Mouse (Mus musculus) liver, embryonic 13.5 days (tissue): ENCODE data around the gene Trim2. TPM values are rescaled to one million over a fixed set of nuclear protein-coding genes. Genes with fewer than 3 reads are reported as not detected.
A peak's percentile ranks its signal among the peaks of the same experiment; 100 is the strongest.

Experiments used
- ATAC-seq: fragments of 200-750 bp; cut with Nextera tagmentation; 2 replicates; pipeline ENCODE4 v1.8.0; 2017; ENCODE audit warnings: low read depth, mild to moderate bottlenecking, moderate number of reproducible peaks, moderate library complexity
- DNase-seq: peaks from one replicate; pipeline ENCODE4 v3.0.0; 2022
- H3K27ac ChIP-seq: fragments of 300-500 bp; sonication (generic); 2 replicates; pipeline ENCODE4 v1.5.1; 2015; ENCODE audit warnings: moderate library complexity, mild to moderate bottlenecking, inconsistent platforms
- H3K27me3 ChIP-seq: fragments of 300-500 bp; sonication (generic); 2 replicates; pipeline ENCODE4 v1.6.1; 2015; ENCODE audit warnings: mild to moderate bottlenecking, inconsistent platforms
- H3K36me3 ChIP-seq: fragments of 300-500 bp; sonication (generic); 2 replicates; pipeline ENCODE4 v1.6.1; 2015; ENCODE audit warnings: mild to moderate bottlenecking, inconsistent platforms
- H3K4me1 ChIP-seq: fragments of 300-500 bp; sonication (generic); replicated peaks from 2 replicates; pipeline ENCODE4 v1.6.1; 2015; ENCODE audit warnings: inconsistent platforms
- H3K4me2 ChIP-seq: fragments of 300-500 bp; sonication (generic); 2 replicates; pipeline ENCODE4 v1.6.1; 2015; ENCODE audit warnings: inconsistent platforms, mild to moderate bottlenecking, moderate library complexity
- H3K4me3 ChIP-seq: fragments of 300-500 bp; sonication (generic); replicated peaks from 2 replicates; pipeline ENCODE4 v1.5.1; 2015; ENCODE audit warnings: mild to moderate bottlenecking, inconsistent platforms
- H3K9ac ChIP-seq: fragments of 300-500 bp; sonication (generic); 2 replicates; pipeline ENCODE4 v1.6.1; 2015; ENCODE audit warnings: mild to moderate bottlenecking, inconsistent platforms
- H3K9me3 ChIP-seq: fragments of 300-500 bp; sonication (generic); replicated peaks from 2 replicates; pipeline ENCODE4 v1.6.1; 2016; ENCODE audit warnings: inconsistent platforms
- WGBS: fragments of 180-500 bp; shearing (Covaris S2); methylation state at CpG from one replicate; pipeline ENCODE4 v1.1.7; 2015; ENCODE audit not compliant: insufficient replicate concordance; 5-methylcytosine and 5-hydroxymethylcytosine counted together
- polyA plus RNA-seq: library from polyadenylated mRNA; unstranded; fragments of >200 nt; fragmentation: Nextera tagmentation; extraction: Ambion mirVana; gene quantifications from 2 replicates; pipeline ENCODE4 v1.2.1, GENCODE M21; 2015

Trim2 gene
- polyA plus RNA-seq, 1 experiment from 2014 or later, result 3.9 TPM

DNA sequence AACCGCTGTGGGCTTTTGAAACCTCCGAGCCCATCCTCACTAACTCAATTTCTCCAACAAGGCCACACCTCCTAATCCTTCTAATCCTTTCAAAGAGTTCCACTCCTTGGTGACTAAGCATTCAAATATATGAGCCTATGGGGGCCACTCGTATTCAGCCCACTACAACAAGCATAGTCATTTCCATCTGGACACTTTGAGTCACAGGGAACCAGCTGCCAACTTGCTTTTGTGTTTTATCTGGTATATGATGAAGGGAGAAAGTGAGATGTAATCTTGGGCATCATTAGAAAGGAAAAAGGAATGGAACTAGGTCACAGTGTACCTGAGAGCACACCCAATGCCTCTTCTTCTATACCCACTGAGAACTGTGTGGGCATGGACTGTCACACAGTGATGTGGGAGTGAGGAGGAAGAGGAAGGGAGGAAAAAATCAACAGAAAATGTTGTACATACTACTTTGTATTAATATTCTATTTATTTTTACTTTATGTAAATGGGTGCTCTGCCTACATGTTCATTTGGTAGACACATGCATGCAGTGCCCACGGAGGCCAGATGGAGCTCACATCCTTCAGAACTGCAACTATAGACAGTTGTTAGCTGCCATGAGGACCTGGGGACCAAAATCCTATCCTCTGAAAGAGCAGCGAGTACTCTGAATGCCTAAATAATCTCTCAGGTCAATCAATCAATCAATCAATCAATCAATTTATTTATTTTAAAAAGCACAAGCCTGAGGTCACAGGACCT is 72.8 kb downstream of the Trim2 start:
- 68% methylated on average over 5 of the region's 5 CpGs for WGBS
- Histone ChIP-seq H3K4me3 (no peak overlapping the region), H3K9me3 (no peaks in the 10 kb centered on the region), H3K4me2 (no peak overlapping the region), H3K9ac (no peak overlapping the region), H3K27ac (no peak overlapping the region), H3K27me3 (no peaks in the 10 kb centered on the region; the same call in 1 of the 2 replicates), H3K36me3 (no peaks in the 10 kb centered on the region), H3K4me1 (peaks cover 35% of the 10 kb centered on the region)
- DNase-seq, result no peak
- ATAC-seq, result no peak

DNA sequence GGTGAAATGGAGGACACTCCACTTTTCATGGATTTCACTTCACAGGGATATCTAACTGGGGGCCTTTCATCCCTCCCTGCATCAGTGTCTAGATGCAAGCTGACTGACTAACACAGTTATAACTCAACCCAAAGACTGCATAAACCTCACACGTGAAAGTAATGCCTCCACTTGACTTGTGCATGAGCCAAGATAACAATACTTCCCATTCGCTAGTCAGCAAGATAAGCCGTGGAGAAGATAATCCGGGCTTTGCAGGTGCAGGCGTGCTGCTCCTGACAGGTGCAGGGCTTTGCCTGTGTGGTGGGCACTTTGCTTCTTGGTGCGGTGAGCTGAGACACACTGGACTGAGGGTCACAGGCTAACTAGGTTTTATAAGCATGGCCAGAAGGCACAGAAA is 74.4 kb downstream of the Trim2 start:
- no peak for DNase-seq
- Histone ChIP-seq H3K27me3 (no peaks in the 10 kb centered on the region), H3K27ac (no peak overlapping the region), H3K4me3 (no peak overlapping the region), H3K36me3 (no peaks in the 10 kb centered on the region), H3K9ac (no peak overlapping the region), H3K4me1 (peaks cover 41% of the 10 kb centered on the region), H3K4me2 (no peak overlapping the region), H3K9me3 (no peaks in the 10 kb centered on the region)
- WGBS, result 34% methylated on average over 6 of the region's 6 CpGs
- ATAC-seq, result peak; percentile 16; the same call in 1 of the 2 replicates

DNA sequence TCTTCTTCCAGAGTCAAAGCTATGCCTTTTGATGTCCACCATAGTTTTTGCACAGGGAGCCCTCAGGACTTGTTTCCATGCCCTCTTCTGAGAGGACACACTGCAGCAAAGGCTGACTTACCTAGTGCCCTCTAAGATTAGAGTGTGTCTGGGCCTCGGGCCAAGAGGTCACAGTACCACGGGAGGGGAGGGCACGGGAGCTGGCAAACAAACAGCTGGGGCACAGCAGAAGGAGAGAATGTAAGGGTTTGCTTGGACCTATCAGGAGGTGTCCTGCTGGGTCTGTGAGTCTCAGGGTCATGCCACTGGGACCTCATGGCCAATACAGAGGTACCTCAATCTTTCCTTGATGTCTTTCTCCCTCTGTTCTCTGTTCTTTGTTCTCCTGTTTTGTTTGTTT is 75.7 kb downstream of the Trim2 start:
- no peaks in the 10 kb centered on the region for H3K9me3 ChIP-seq
- H3K36me3 ChIP-seq, result no peaks in the 10 kb centered on the region
- WGBS, result 51% methylated on average over 3 of the region's 3 CpGs
- no peak overlapping the region for H3K27ac ChIP-seq
- ATAC-seq, result 0 out of 2 replicates have a peak, but pooled peaks have one; percentile 25
- H3K4me1 ChIP-seq, result peaks cover 41% of the 10 kb centered on the region
- no peak overlapping the region for H3K4me3 ChIP-seq
- no peak overlapping the region for H3K9ac ChIP-seq
- H3K4me2 ChIP-seq, result no peak overlapping the region
- no peak for DNase-seq
- H3K27me3 ChIP-seq, result no peaks in the 10 kb centered on the region

DNA sequence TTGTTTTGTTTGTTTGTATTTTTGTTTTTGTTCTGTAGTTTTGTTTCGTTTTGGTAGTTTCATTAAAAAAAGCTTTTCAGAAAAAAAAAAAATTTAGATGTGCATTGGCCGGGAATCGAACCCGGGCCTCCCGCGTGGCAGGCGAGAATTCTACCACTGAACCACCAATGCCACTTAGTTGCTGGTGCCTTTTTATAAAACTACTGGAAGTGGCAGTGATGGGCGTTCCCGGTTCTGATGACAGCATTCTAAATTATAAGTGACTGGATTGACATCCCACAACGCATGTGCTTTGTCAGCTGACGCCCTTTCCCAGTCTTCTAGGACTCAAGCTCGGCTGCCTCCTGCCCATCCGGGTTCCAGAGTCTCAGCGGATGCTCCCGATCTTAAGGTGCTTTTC is 77.8 kb downstream of the Trim2 start:
- Histone ChIP-seq H3K27ac (no peak overlapping the region), H3K27me3 (no peaks in the 10 kb centered on the region), H3K9ac (no peak overlapping the region), H3K4me3 (peak overlapping the region; percentile 42), H3K36me3 (no peaks in the 10 kb centered on the region), H3K4me1 (peaks cover 30% of the 10 kb centered on the region), H3K4me2 (peak overlapping the region; percentile 62), H3K9me3 (no peaks in the 10 kb centered on the region)
- ATAC-seq (no peak), DNase-seq (no peak)
- 14% methylated on average over 15 of the region's 15 CpGs for WGBS

DNA sequence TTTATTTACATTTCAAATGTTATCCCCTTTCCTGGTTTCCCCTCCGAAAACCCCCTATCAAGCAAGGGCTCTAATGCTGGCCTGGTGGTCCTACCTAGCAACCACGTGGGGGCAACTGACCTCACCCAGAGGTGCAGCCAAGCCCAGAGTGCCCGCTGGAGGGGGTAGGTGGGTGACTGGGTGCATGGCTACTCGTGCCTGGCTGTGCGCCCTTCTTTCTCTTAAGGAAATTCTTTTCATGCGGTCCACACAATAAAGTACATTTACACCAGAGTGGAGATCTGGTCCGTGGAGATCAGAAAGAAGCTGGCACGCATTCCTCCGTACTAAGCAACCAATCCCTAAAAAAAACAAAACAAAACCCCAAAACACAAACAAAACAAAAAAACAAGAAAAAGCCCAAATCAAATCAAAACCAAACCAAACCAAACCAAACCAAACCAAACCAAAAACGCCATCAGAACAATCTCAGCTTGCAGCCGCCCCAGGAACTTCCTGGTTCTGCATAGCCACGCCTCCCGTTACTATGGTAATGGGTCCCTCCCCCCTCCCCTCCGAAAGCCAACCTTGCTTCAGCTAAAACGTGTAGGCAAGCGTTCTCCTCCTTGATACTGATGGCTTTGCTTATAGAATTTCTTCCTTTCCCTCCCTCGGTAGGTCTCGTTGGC is 78.3 kb downstream of the Trim2 start:
- Histone ChIP-seq H3K4me2 (peak overlapping the region; percentile 62), H3K9me3 (no peaks in the 10 kb centered on the region), H3K27me3 (no peaks in the 10 kb centered on the region), H3K4me3 (peak overlapping the region; percentile 42), H3K27ac (no peak overlapping the region), H3K36me3 (no peaks in the 10 kb centered on the region), H3K9ac (no peak overlapping the region), H3K4me1 (peaks cover 30% of the 10 kb centered on the region)
- under 1% methylated on average over 18 of the region's 18 CpGs for WGBS
- DNase-seq (no peak), ATAC-seq (peak; percentile 54; the same call in 1 of the 2 replicates)

DNA sequence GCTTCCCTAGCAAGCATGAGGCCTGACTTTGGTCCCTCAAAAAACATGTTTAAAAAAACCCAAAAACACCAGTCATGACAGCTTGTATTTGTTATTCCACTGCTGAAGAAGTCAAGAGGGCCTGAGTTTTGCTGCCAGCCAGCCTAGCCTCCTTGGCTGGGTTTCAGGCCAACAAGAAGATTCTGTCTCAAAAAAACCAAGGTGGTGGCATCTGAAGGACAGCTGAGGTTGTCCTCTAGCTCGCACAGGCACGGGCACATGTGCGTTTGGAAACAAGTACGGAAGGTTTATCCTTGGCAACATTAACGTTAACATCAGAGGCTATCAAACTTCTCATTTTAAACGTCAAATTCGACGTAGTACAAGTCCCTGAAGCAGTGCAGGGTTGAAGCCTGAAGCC is 79.0 kb downstream of the Trim2 start:
- WGBS, result 52% methylated on average over 8 of the region's 8 CpGs

DNA sequence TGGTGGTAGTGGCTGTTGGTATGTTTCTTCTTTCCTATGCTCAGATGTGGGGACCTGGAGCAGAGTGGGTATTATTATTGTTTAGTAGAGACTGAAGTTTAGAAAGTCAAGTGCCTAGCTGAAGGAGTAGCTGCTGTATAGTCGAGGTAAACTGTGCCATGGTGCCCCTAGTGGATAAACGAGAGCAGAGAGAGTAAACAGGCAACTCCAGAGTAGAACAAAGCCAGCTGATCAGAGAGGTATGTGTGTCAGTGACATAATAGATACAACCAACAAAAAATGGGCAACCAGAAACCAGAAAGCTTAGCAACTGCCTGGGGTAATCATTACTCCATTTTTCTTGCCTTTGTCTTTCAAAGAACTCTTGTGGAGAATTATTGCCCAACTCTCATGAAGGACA is 81.7 kb downstream of the Trim2 start:
- Histone ChIP-seq H3K27me3 (peaks cover 23% of the 10 kb centered on the region), H3K4me3 (no peak overlapping the region), H3K9me3 (no peaks in the 10 kb centered on the region), H3K9ac (no peak overlapping the region), H3K27ac (no peak overlapping the region), H3K4me2 (no peak overlapping the region), H3K4me1 (peaks cover 17% of the 10 kb centered on the region), H3K36me3 (no peaks in the 10 kb centered on the region)
- ATAC-seq (no peak), DNase-seq (no peak)
- WGBS, result 3% methylated on average over 2 of the region's 2 CpGs

More for the DNA sequence above, 79.0 kb downstream of the Trim2 start:
- Histone ChIP-seq H3K27ac (no peak overlapping the region), H3K27me3 (no peaks in the 10 kb centered on the region), H3K9ac (no peak overlapping the region), H3K4me2 (no peak overlapping the region), H3K4me1 (peaks cover 30% of the 10 kb centered on the region), H3K9me3 (no peaks in the 10 kb centered on the region), H3K36me3 (no peaks in the 10 kb centered on the region), H3K4me3 (no peak overlapping the region)
- DNase-seq, result no peak
- no peak for ATAC-seq

DNA sequence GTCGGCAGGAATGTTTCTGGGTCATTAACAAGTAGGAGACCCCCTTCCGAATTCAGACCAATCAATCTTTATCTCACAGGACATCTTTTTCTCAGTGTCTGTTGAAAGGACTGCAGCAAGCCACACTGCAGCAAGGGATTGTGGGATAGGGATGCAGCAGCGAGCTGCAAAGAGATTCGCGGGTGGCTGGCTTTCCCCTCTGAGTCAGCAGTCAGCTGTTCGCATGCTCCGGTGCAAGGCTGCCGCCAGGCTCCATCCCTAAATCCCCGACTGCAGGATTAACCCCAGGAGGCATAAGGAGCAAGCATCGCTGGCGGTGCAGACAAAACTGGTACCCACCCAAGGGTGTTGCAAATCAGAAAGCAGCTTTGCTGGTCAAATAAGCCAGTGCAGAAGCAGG is 85.9 kb downstream of the Trim2 start:
- H3K4me3 ChIP-seq, result peak overlapping the region; percentile 30
- H3K9me3 ChIP-seq, result no peaks in the 10 kb centered on the region
- no peak for ATAC-seq
- DNase-seq, result no peak
- 2% methylated on average over 11 of the region's 11 CpGs for WGBS
- peaks cover 47% of the 10 kb centered on the region for H3K27me3 ChIP-seq
- peaks cover 6% of the 10 kb centered on the region for H3K4me1 ChIP-seq
- H3K27ac ChIP-seq, result no peak overlapping the region
- no peak overlapping the region for H3K9ac ChIP-seq
- H3K4me2 ChIP-seq, result peak overlapping the region; percentile 49
- H3K36me3 ChIP-seq, result no peaks in the 10 kb centered on the region

DNA sequence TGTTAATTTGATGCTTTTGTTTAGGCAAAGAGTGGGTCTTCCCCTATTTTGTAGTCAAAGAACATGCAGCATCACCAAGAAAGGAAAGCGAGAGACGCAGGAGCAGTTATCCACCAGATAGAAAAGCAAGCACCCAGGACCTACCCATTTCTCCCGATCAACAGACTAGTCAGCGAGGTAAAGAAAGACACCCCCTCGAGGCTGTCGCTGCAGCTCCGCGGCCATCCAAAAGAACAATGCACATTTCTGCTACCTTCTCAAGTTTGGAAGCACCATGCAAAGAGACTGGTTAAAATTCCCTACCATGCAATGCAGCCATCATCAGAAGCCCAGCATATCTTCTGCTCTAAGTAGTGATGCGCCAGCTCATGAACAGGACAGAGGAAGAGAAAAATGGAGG is 86.4 kb downstream of the Trim2 start:
- Histone ChIP-seq H3K4me2 (peak overlapping the region; percentile 49), H3K4me3 (peak overlapping the region; percentile 30), H3K27me3 (peaks cover 47% of the 10 kb centered on the region), H3K4me1 (peaks cover 6% of the 10 kb centered on the region), H3K27ac (no peak overlapping the region), H3K36me3 (no peaks in the 10 kb centered on the region), H3K9ac (no peak overlapping the region), H3K9me3 (no peaks in the 10 kb centered on the region)
- DNase-seq (no peak), ATAC-seq (no peak)
- 3% methylated on average over 9 of the region's 9 CpGs for WGBS

DNA sequence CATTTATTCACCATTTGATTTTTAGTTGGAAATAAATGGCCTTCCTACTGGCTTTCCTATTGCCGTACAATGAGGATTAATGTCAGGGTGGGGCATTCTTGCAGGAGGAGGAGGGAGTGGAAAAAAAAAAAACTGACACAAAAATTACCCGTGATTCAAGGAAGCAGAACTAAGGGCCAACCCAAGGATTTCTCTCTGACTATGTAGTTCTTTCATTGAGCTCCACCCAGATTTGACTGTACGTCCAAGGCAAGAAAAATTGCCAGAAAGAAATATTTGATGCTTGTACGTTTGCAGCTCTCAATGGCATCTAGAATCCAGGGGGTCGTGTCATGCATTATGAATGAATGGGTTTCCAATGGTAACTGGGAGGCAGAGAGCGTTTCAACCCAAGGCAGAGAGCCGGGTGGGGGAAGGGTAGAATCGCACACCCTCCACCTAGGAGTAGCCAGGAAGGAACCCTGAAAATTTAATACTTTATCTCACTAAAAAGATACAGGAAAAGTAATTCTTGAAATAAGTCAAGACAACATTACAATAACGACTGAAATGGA is 86.9 kb downstream of the Trim2 start:
- Histone ChIP-seq H3K9ac (no peak overlapping the region), H3K4me3 (no peak overlapping the region), H3K27ac (no peak overlapping the region), H3K9me3 (no peaks in the 10 kb centered on the region), H3K36me3 (no peaks in the 10 kb centered on the region), H3K4me2 (peak overlapping the region; percentile 49; the same call in 1 of the 2 replicates), H3K27me3 (peaks cover 47% of the 10 kb centered on the region), H3K4me1 (peaks cover 6% of the 10 kb centered on the region)
- 14% methylated on average over 9 of the region's 9 CpGs for WGBS
- ATAC-seq, result no peak
- no peak for DNase-seq

DNA sequence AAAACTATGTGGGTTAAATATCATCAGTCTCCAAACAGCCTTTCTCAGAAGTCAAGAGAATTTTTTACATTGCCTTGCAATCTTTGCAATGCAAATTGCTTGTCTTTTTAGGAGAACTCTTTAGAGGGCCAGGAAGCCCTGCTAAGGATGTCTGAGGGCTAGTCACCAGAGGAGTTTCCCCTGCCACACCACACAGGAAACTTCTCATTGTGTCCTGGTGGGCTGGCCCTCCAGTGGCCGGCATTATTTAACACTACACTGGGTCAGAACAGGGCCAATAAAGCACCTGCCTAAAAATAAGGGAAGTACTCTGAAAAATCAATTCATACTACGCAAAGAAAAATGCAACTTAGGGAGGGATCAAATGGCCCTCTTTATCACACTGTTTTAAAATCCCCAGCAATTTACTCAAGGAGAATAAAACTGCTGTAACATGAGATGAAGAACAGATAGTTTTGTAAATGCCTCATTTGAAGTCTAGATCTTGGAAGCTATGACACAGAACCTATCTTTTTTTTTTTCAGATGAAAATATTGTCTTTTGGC is 87.4 kb downstream of the Trim2 start:
- Histone ChIP-seq H3K4me2 (no peak overlapping the region), H3K4me1 (peaks cover 6% of the 10 kb centered on the region), H3K9ac (no peak overlapping the region), H3K27me3 (peaks cover 47% of the 10 kb centered on the region), H3K9me3 (no peaks in the 10 kb centered on the region), H3K36me3 (no peaks in the 10 kb centered on the region), H3K4me3 (no peak overlapping the region), H3K27ac (no peak overlapping the region)
- DNase-seq (no peak), ATAC-seq (no peak)
- 20% methylated on average over 2 of the region's 2 CpGs for WGBS
